Mouse (Mus musculus) cerebellum, adult 8-10 months (tissue): Measurements from ENCODE around the gene 1700021F07Rik.

Source experiments
- DNase-seq: peaks from one replicate; pipeline ENCODE4 v3.0.0; 2022

The 1700021F07Rik gene

DNA sequence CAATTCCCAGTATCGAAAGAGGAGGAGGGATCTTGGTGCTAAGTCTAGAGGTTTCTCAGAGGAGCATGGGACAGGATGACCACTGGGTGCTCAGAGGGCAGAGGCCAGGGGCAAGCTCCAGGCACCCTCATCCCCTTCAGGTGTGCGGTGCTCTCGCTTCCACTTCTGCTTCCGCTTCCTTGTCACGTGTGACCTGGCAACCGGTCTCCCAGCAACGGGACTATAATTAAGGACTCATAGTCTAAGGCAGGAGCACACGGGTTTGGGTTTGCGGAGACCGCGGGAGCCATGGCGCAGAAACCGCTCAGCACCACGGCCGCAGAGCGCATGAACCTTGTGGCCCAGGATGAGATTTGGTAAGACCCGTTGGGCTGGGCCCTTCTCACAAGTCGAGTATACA, at the start of gene 1700021F07Rik:
1700021F07Rik (plus strand) TSS at position 211 of the 400 bp plus-strand sequence.
- no peak for DNase-seq

DNA sequence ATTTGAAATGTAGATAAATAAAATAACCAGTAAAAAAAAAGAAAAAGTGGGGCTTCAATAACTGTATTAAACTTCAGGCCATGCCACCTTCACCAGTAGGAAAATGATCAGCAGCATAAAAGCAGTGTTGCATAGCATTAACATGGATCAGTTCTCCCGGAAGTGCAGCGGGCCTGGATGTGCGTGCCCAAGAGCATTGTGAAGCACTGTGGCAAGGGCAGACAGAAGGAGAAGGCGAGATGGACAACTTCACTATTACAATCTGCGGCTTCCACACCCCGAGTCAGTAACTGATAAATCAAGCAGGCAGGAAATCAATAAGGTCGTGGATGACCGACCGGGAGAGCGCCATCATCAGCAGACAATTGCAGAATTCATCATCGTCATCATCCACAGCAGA, 49.2 kb upstream of the 1700021F07Rik start:
- no peak for DNase-seq

- DNase-seq, result no peak
These were observed 43.3 kb upstream of the 1700021F07Rik start for GRCm38 (mm10) chr2:173479050-173479449.

GRCm38 (mm10) chr2:173484486-173484885, 37.9 kb upstream of the 1700021F07Rik start:
- DNase-seq, result no peak

DNA sequence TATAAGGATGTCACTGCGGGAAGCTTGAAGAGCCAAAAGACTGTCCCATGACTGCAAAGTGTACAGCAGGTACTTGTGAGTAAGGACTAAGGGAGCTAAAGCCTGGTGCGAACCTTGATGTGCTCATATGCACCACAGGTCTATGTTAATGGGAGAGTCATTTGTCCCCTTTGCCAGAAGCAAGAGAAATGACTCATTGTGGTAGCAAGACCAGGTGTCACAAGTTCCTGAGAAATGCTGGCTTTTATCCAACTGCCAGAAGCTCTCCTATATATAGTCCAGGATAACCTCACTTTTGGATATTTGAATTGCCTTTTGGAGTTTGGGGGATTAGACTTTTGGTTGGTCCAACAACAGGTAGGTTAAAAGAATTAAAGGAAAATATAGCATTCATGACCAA, 22.8 kb upstream of the 1700021F07Rik start:
- no peak for DNase-seq

DNA sequence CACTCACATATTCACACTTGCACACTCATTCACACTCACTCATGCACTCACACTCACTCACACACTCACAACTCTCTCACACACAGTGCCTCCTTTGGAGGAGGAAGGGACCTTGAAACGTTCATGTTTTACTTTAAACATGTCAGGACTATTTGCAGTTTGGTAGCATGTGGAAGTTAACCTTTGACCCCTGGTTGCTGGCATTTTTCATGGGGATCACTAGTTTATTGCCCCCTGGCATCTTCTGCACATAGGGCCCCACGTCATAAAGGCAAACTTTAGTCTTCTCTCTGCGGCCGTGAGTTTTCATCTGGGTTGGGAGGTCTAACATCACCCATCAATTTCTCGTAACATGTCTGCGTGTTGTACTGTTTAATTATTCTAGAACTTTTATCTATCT, 8.4 kb upstream of the 1700021F07Rik start:
- DNase-seq, result no peak

DNA sequence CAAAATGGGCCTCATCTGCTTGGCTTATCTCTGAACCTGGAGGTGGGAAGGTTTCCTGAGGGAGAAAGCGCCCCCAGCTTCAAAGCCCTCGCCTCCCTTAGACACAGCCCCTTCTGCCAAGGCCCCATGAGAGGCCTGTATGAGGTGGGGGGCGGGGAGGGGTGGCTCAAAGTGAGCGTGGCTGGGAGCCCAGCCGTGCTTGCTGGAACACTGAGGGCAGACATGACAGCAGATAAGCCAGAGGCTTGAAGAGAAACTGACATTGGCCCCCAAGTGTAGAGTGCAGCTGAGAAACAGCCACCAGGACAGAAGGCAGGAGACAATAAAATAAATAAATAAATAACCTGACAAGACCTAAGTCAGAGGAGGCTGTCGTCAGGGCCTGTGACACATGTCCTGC, 7.2 kb upstream of the 1700021F07Rik start:
- no peak for DNase-seq

- no peak for DNase-seq
These were observed 6.1 kb upstream of the 1700021F07Rik start for GRCm38 (mm10) chr2:173516150-173516855.

GRCm38 (mm10) chr2:173528493-173528892, 6.1 kb downstream of the 1700021F07Rik start:
- DNase-seq, result no peak

GRCm38 (mm10) chr2:173532711-173533462, 10.5 kb downstream of the 1700021F07Rik start:
- DNase-seq, result no peak

GRCm38 (mm10) chr2:173534581-173534980, 12.2 kb downstream of the 1700021F07Rik start:
- DNase-seq, result no peak

- peak; percentile 51 for DNase-seq
These were observed 13.0 kb downstream of the 1700021F07Rik start for GRCm38 (mm10) chr2:173535390-173535789.

GRCm38 (mm10) chr2:173535886-173536285, 13.5 kb downstream of the 1700021F07Rik start:
- DNase-seq, result no peak

DNA sequence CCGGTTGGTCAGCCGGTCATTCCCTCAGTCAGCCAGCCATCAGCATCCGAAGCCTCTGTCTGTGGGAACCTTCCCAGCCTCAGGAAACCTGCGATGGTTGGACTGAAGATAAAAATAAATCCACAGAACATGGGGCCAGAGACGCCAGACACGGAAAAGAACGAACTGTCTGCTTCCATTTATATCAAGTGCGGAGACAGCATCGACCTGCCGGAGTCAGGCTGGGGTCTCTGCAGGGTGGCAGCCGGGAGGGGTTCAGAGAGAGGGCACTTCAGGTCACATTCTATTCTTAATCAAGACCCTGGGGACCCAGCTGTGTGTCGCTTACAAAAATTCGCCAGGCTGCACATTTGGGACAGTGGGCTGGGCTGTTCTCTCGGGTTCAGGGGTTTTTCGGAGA, 17.4 kb downstream of the 1700021F07Rik start:
- no peak for DNase-seq

DNA sequence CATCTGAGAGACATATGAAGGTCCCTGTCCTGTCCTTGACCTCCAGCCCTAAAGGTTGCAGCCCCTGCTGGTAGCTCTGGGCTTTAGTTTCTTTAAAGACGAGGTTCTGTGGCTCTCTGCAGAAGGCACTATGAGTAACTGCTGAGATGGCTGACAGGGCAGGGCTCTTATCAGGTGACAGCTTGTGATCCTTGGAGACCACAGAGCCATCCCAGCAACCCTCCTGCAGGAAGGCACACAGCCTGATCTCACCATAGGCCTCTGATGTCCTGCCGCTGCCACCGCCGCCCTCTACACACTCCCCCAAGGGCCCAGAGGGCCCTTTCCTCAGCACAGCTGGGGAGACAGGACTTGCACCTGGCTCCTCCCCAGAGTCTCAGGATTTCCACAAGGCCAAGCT, 19.4 kb downstream of the 1700021F07Rik start:
- no peak for DNase-seq

- DNase-seq, result no peak
These were observed 20.3 kb downstream of the 1700021F07Rik start for GRCm38 (mm10) chr2:173542716-173543115.

DNA sequence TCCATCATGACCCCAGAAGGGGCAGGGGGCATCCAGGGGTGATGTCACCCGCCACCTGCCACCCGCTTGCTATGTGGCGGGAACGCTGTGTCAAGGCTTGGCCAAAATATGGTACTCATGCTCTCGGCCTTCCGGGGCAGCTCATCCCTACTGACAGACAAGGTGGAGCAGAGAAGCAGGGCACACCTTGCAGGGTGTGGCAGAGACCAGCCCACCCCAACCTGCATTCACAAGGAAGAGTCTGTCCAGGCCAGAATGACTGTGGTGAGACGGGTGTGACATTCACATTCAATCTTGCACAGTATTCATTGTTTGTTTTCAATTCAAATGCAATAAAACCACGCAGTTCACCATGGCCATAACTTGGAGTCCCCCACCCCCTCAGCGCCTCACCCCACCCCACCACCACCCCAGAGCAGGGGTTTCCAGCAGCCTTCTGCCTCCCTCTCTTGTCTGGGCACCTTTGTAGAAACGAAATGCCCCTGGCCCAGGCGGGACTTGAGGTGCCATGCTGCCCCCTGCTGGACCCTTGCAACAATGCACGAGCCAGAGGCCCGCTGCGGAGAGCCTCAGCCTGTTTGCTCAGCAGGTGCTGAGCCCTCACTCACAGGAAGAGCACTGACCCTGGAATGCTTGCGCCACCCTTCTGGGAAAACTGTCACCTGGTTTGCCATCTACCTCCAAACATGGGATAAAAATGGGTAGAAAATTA, 23.8 kb downstream of the 1700021F07Rik start:
- peak; percentile 58 for DNase-seq

- DNase-seq, result no peak
These were observed 26.9 kb downstream of the 1700021F07Rik start for GRCm38 (mm10) chr2:173549236-173549635.

DNA sequence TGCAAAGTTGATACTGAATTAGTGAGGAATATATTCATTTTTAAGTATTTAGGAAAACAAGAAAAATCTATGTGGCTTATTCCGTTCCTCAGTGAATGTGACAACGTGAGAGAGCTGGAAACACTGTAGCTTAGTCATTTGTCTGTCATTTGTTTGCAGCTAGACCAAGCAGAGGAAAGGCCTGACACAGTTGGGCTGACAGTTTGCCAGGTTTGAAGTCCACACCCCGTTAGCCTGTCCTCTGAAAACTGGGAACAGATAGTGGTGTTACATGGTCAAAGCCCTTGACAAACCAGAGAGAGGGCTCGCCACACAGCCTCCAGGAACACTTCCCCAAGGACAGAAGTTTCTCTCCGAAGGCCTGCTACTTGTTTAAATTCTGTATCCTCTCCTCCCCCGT, 28.3 kb downstream of the 1700021F07Rik start:
- no peak for DNase-seq

GRCm38 (mm10) chr2:173553863-173554262, 31.5 kb downstream of the 1700021F07Rik start:
- no peak for DNase-seq

GRCm38 (mm10) chr2:173558754-173559396, 36.5 kb downstream of the 1700021F07Rik start:
- DNase-seq, result no peak

DNA sequence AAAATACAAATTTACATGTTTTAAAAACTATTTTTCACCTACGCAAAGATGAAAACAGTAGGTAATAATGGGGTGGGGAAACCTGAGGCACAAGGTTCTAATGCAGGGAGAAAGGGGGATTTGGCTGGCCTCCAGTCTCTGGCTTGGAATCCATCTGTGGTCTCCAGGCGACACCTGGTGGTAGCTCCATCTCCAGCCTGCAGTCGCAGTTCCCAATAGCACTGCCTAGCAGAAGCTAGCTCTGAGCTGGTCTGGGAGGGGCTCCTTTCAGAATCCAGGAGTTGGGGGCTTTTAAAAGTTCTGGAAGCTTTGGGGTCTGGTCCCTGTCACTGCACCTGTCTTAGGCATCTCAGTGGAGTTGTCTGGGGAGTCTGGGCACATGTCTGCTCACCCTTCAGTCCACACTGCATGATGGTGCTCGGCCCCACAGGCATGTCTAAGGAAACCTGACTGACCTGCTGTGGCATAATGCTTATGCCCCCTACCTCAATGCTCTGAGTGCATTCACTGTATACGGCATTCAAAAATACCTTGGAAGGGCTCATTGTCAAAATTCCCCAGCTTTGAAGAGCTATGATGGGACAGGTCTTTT, 39.6 kb downstream of the 1700021F07Rik start:
- DNase-seq, result peak; percentile 35

- DNase-seq, result no peak
These were observed 41.0 kb downstream of the 1700021F07Rik start for GRCm38 (mm10) chr2:173563336-173563735.
